Mouse (Mus musculus) 416B (cell line): ENCODE data around the gene Ndufaf2.
A peak's percentile ranks its signal among the peaks of the same experiment; 100 is the strongest.

ENCODE experiments used
- DNase-seq: peaks from one replicate; pipeline ENCODE4 v3.0.0; 2011; ENCODE audit warnings: low read depth

Ndufaf2 gene

GRCm38 (mm10) chr13:107961972-107962371 is 196.5 kb downstream of the Ndufaf2 start:
- no peak for DNase-seq

GRCm38 (mm10) chr13:107961501-107961900 is 196.9 kb downstream of the Ndufaf2 start:
- DNase-seq = no peak

GRCm38 (mm10) chr13:107960549-107960948 is 197.9 kb downstream of the Ndufaf2 start:
- no peak for DNase-seq

- DNase-seq = no peak
Measured at GRCm38 (mm10) chr13:107959891-107960290, 198.5 kb downstream of the Ndufaf2 start.

- DNase-seq = no peak
Measured at GRCm38 (mm10) chr13:107956246-107956645, 202.2 kb downstream of the Ndufaf2 start.

- peak; percentile 71 for DNase-seq
Measured at GRCm38 (mm10) chr13:107955327-107956110, 202.9 kb downstream of the Ndufaf2 start.

- DNase-seq = no peak
Measured at GRCm38 (mm10) chr13:107954445-107955261, 203.8 kb downstream of the Ndufaf2 start.

GRCm38 (mm10) chr13:107954100-107954444 is 204.4 kb downstream of the Ndufaf2 start:
- no peak for DNase-seq
